10 mouse cellular contexts compared by ENCODE assay signal in genomic region chr13:112989541-112989940, GRCm38 (mm10). TPM values are rescaled to one million over a fixed set of nuclear protein-coding genes. Genes with fewer than 3 reads are reported as not detected.
A peak's percentile ranks its signal among the peaks of the same experiment; 100 is the strongest.
DNase-seq lines count a peak whose midpoint lies in the region; ATAC-seq and TF ChIP-seq lines count a peak whose summit lies in the region.
"Had no signal": no experiment of that assay in that cellular context is flagged by ENCODE, and none has a peak within 500 bp of the region (broad histone marks: within the 10 kb centered on the region; RNA-seq: fewer than 3 reads in every experiment).

No protein-coding gene starts in this region.

- peaks cover 97% of the 10 kb centered on the region for H3K27me3 ChIP-seq in forebrain, embryonic 10.5 days (ENCODE audit: poor library complexity, severe bottlenecking)
- H3K27me3 ChIP-seq in forebrain, embryonic 16.5 days (replicated peaks; ENCODE audit: control insufficient read depth, insufficient read depth, low read length): peaks cover 69% of the 10 kb centered on the region
- H3K27me3 ChIP-seq in ES-Bruce4 (ENCODE audit: control insufficient read depth, insufficient read depth, low read length, poor library complexity, severe bottlenecking): peaks cover 24% of the 10 kb centered on the region
- peaks cover 79% of the 10 kb centered on the region for H3K27me3 ChIP-seq in heart, embryonic 16.5 days (ENCODE audit: control insufficient read depth, insufficient read depth, low read length)

- no peak overlapping the region for H3K27ac ChIP-seq in forebrain, embryonic 10.5 days
- no peak overlapping the region for H3K27ac ChIP-seq in forebrain, embryonic 16.5 days (ENCODE audit: low read length)
- H3K27ac ChIP-seq in ES-Bruce4 (ENCODE audit: insufficient read depth, low read length): no peak overlapping the region
- no peak overlapping the region for H3K27ac ChIP-seq in heart, embryonic 16.5 days (ENCODE audit: low read length)
- H3K27ac ChIP-seq: macrophage had no signal

- WGBS in forebrain, embryonic 10.5 days: 1% methylated on average over 23 of the region's 23 CpGs
- under 1% methylated on average over 23 of the region's 23 CpGs for WGBS in forebrain, embryonic 16.5 days
- 2% methylated on average over 23 of the region's 23 CpGs for WGBS in heart, embryonic 16.5 days

- H3K36me3 ChIP-seq in forebrain, embryonic 10.5 days (replicated peaks): no peaks in the 10 kb centered on the region
- H3K36me3 ChIP-seq in forebrain, embryonic 16.5 days (ENCODE audit: control insufficient read depth, insufficient read depth): no peaks in the 10 kb centered on the region
- no peaks in the 10 kb centered on the region for H3K36me3 ChIP-seq in ES-Bruce4 (ENCODE audit: control insufficient read depth, insufficient read depth, low read length, poor library complexity, severe bottlenecking)
- H3K36me3 ChIP-seq in heart, embryonic 16.5 days (ENCODE audit: control insufficient read depth, insufficient read depth): no peaks in the 10 kb centered on the region

- no peak overlapping the region for H3K9ac ChIP-seq in forebrain, embryonic 16.5 days (replicated peaks; ENCODE audit: low read depth, low read length)
- H3K9ac ChIP-seq in ES-Bruce4 (ENCODE audit: low read depth, poor library complexity, severe bottlenecking): no peak overlapping the region
- no peak overlapping the region for H3K9ac ChIP-seq in heart, embryonic 16.5 days (ENCODE audit: low read length)

- TF ChIP-seq CTCF in ES-Bruce4 (IDR thresholded peaks at IDR 0.05; ENCODE audit: low read depth, low read length): no peak

- ATAC-seq in forebrain, embryonic 16.5 days: no peak
- no peak for ATAC-seq in heart, embryonic 16.5 days (replicated peaks; ENCODE audit: extremely low read depth, insufficient read depth, low FRiP score)
- no peak for ATAC-seq in frontal cortex, adult (ENCODE audit: low TSS enrichment)

- peak overlapping the region; percentile 58 for H3K4me3 ChIP-seq in forebrain, embryonic 10.5 days
- H3K4me3 ChIP-seq in forebrain, embryonic 16.5 days (replicated peaks; ENCODE audit: low read length): no peak overlapping the region
- peak overlapping the region; percentile 11; the same call in 1 of the 2 replicates for H3K4me3 ChIP-seq in ES-Bruce4 (ENCODE audit: low read depth, low read length)
- H3K4me3 ChIP-seq in heart, embryonic 16.5 days (ENCODE audit: low read length): peak overlapping the region; percentile 26; the same call in 1 of the 2 replicates

- DNase-seq in forebrain, embryonic 10.5 days (ENCODE audit: extremely low spot score, low spot score): peak; percentile 40
- peak; percentile 58 for DNase-seq in lung, postnatal 10 days
- no peak for DNase-seq in layer of hippocampus, adult 9-10 months (ENCODE audit: low spot score)
- no peak for DNase-seq in ovary, postnatal 36 days (ENCODE audit: low spot score)

- peaks cover 59% of the 10 kb centered on the region for H3K4me1 ChIP-seq in forebrain, embryonic 10.5 days
- H3K4me1 ChIP-seq in forebrain, embryonic 16.5 days (replicated peaks; ENCODE audit: control insufficient read depth, insufficient read depth, low read length): peaks cover 49% of the 10 kb centered on the region
- no peaks in the 10 kb centered on the region for H3K4me1 ChIP-seq in ES-Bruce4 (ENCODE audit: control insufficient read depth, insufficient read depth, low read length)
- H3K4me1 ChIP-seq in heart, embryonic 16.5 days (ENCODE audit: control insufficient read depth, insufficient read depth, low read length): peaks cover 35% of the 10 kb centered on the region

- TF ChIP-seq POLR2A in ES-Bruce4 (IDR thresholded peaks at IDR 0.05; ENCODE audit: insufficient read depth, low read length): no peak

- H3K9me3 ChIP-seq in forebrain, embryonic 10.5 days: no peaks in the 10 kb centered on the region
- H3K9me3 ChIP-seq in forebrain, embryonic 16.5 days (ENCODE audit: control insufficient read depth, low read length): no peaks in the 10 kb centered on the region
- H3K9me3 ChIP-seq in ES-Bruce4 (replicated peaks; ENCODE audit: control insufficient read depth, insufficient read depth, low read length, poor library complexity, severe bottlenecking): no peaks in the 10 kb centered on the region
- no peaks in the 10 kb centered on the region for H3K9me3 ChIP-seq in heart, embryonic 16.5 days (replicated peaks; ENCODE audit: control insufficient read depth, low read length)

- no peak overlapping the region for H3K4me2 ChIP-seq in forebrain, embryonic 16.5 days (ENCODE audit: low read length)
- H3K4me2 ChIP-seq in heart, embryonic 16.5 days (ENCODE audit: low read depth, low read length): peak overlapping the region; percentile 99

- TF ChIP-seq EP300 in ES-Bruce4 (IDR thresholded peaks at IDR 0.05; ENCODE audit: insufficient read depth, low read depth, low read length): no peak

RNA-seq across cellular contexts. Expression of gene Ccno, which starts 1.9 kb away (rescaled TPM):
- polyA plus RNA-seq in forebrain, embryonic 10.5 days (2016; fragmentation: Nextera tagmentation; extraction: Ambion mirVana): 1.9 and 3.0 TPM in 2 replicates
- polyA plus RNA-seq in forebrain, embryonic 16.5 days (2015; fragmentation: Nextera tagmentation; extraction: Ambion mirVana): 0.51 and 1.4 TPM in 2 replicates
- polyA plus RNA-seq in ES-Bruce4 (2011; ENCODE audit: insufficient read depth, insufficient read length, low read depth, missing spikeins): 0.52 and 0.78 TPM in 2 replicates
- polyA plus RNA-seq in heart, embryonic 16.5 days (2015; fragmentation: Nextera tagmentation; extraction: Ambion mirVana): 0.87 and 2.0 TPM in 2 replicates
- polyA plus RNA-seq: macrophage had no signal

RNA-seq across cellular contexts. Expression of gene Mcidas, which starts 4.1 kb away (rescaled TPM):
- polyA plus RNA-seq in forebrain, embryonic 10.5 days (2016; fragmentation: Nextera tagmentation; extraction: Ambion mirVana): 1.3 and 2.0 TPM in 2 replicates
- polyA plus RNA-seq in forebrain, embryonic 16.5 days (2015; fragmentation: Nextera tagmentation; extraction: Ambion mirVana): 0.20 and 0.66 TPM in 2 replicates
- polyA plus RNA-seq in ES-Bruce4 (2011; ENCODE audit: insufficient read depth, insufficient read length, low read depth, missing spikeins): not detected in 2 replicates
- polyA plus RNA-seq in heart, embryonic 16.5 days (2015; fragmentation: Nextera tagmentation; extraction: Ambion mirVana): 0.62 and 1.2 TPM in 2 replicates
- polyA plus RNA-seq: macrophage; testis, adult 2 months had no signal

RNA-seq across cellular contexts. Expression of gene Cdc20b, which starts 45.4 kb away (rescaled TPM):
- polyA plus RNA-seq in forebrain, embryonic 10.5 days (2016; fragmentation: Nextera tagmentation; extraction: Ambion mirVana): 0.31 TPM in 1 of 2 replicates, not detected in the other
- 0.33 TPM in 1 of 2 replicates, not detected in the other for polyA plus RNA-seq in forebrain, embryonic 16.5 days (2015; fragmentation: Nextera tagmentation; extraction: Ambion mirVana)
- polyA plus RNA-seq in ES-Bruce4 (2011; ENCODE audit: insufficient read depth, insufficient read length, low read depth, missing spikeins): not detected in 2 replicates
- 0.38 and 0.62 TPM in 2 replicates for polyA plus RNA-seq in heart, embryonic 16.5 days (2015; fragmentation: Nextera tagmentation; extraction: Ambion mirVana)
- polyA plus RNA-seq: macrophage had no signal

RNA-seq across cellular contexts. Expression of gene Gpx8, which starts 56.7 kb away (rescaled TPM):
- polyA plus RNA-seq in forebrain, embryonic 10.5 days (2016; fragmentation: Nextera tagmentation; extraction: Ambion mirVana): 78.8 and 85.3 TPM in 2 replicates
- polyA plus RNA-seq in forebrain, embryonic 16.5 days (2015; fragmentation: Nextera tagmentation; extraction: Ambion mirVana): 39.0 and 44.8 TPM in 2 replicates
- polyA plus RNA-seq in ES-Bruce4 (2011; ENCODE audit: insufficient read depth, insufficient read length, low read depth, missing spikeins): 22.1 and 24.1 TPM in 2 replicates
- polyA plus RNA-seq in heart, embryonic 16.5 days (2015; fragmentation: Nextera tagmentation; extraction: Ambion mirVana): 98.0 and 103 TPM in 2 replicates
- polyA plus RNA-seq: macrophage had no signal

Comparison
In these comparisons a context has a peak if more than half of its experiments do, and no peak if none do; other contexts are left out.
1. DNase-seq: peak in forebrain, embryonic 10.5 days (single experiment) and lung, postnatal 10 days (single experiment); none in layer of hippocampus, adult 9-10 months (single experiment) and ovary, postnatal 36 days (single experiment).